Mouse (Mus musculus) thymus, adult 2 months (tissue): ENCODE measurements at regions not wholly inside any gene's neighbourhood (a gene's known extent, or its start where the extent isn't known, plus 50 kb on each side); places are given as distances from the start of the nearest gene placed in this dataset.

Experiments used
- CTCF ChIP-seq: fragments of 200-500 bp; IDR thresholded peaks from 2 replicates; pipeline ENCODE4 v1.5.1; 2012; ENCODE audit warnings: mild to moderate bottlenecking, control low read depth, low read length, moderate library complexity, borderline replicate concordance; ENCODE audit not compliant: control insufficient read depth, poor library complexity, insufficient read depth; ENCODE audit errors: extremely low read depth
- POLR2A ChIP-seq: fragments of 200-500 bp; IDR thresholded peaks from 2 replicates; pipeline ENCODE4 v1.6.1; 2012; ENCODE audit warnings: mild to moderate bottlenecking, low read length, control low read depth, moderate library complexity; ENCODE audit not compliant: control insufficient read depth, poor library complexity, insufficient read depth; ENCODE audit errors: extremely low read depth

- TF ChIP-seq CTCF, result no peak
- TF ChIP-seq POLR2A, result no peak
Observed at GRCm38 (mm10) chr13:112101421-112101756, 186.9 kb upstream of the Ankrd55 start.
